Mouse (Mus musculus) liver, embryonic 14.5 days (tissue): ENCODE measurements around the gene Map2k5.

ENCODE experiments used
- CTCF ChIP-seq: IDR thresholded peaks from 2 replicates; pipeline ENCODE4 v1.5.1; 2016; ENCODE audit warnings: antibody characterized with exemption, low read depth, control low read depth
- EP300 ChIP-seq: IDR thresholded peaks from 2 replicates; pipeline ENCODE4 v1.6.1; 2016; ENCODE audit warnings: antibody characterized with exemption, low read depth

- no peak for TF ChIP-seq CTCF
- no peak for TF ChIP-seq EP300
Measured at GRCm38 (mm10) chr9:63346029-63346428, 31.7 kb downstream of the Map2k5 start.
